Mouse (Mus musculus): ENCODE measurements around the gene Pigq. TPM values are rescaled to one million over a fixed set of nuclear protein-coding genes. Genes with fewer than 3 reads are reported as not detected.
A peak's percentile ranks its signal among the peaks of the same experiment; 100 is the strongest.

Pigq gene
- polyA plus RNA-seq, 1 experiment: 46.3 TPM

- no peaks in the 10 kb centered on the region for H3K27me3 ChIP-seq (ENCODE audit: control insufficient read depth, insufficient read depth, insufficient read length)
- H3K36me3 ChIP-seq (ENCODE audit: control insufficient read depth, insufficient read depth): peaks cover 21% of the 10 kb centered on the region
- no peak overlapping the region for H3K4me3 ChIP-seq
- no peaks in the 10 kb centered on the region for H3K79me2 ChIP-seq (ENCODE audit: control insufficient read depth, insufficient read depth)
- TF ChIP-seq MYOD1 (IDR thresholded peaks at IDR 0.05; ENCODE audit: control insufficient read depth in 1 of 3, insufficient read length in 2 of 3, low read depth in 2 of 3): no peak
- TF ChIP-seq TCF12 (IDR thresholded peaks at IDR 0.05; ENCODE audit: insufficient read depth, poor library complexity, severe bottlenecking): no peak
- no peak for TF ChIP-seq USF1 (IDR thresholded peaks at IDR 0.05; ENCODE audit: low read depth)
- TF ChIP-seq TCF3 (IDR thresholded peaks at IDR 0.05; ENCODE audit: insufficient read length, low read depth): no peak
- TF ChIP-seq REST (IDR thresholded peaks at IDR 0.05; ENCODE audit: insufficient read depth, insufficient read length): no peak
- H3K4me2 ChIP-seq (ENCODE audit: low read depth): no peak overlapping the region
- H3ac ChIP-seq (ENCODE audit: control insufficient read depth, insufficient read length): no peak overlapping the region
Observed at GRCm38 (mm10) chr17:25934526-25934925, 10.2 kb downstream of the Pigq start.

GRCm38 (mm10) chr17:25925348-25925747 is 19.4 kb downstream of the Pigq start:
- Histone ChIP-seq H3K4me3 (no peak overlapping the region), H3K79me2 (ENCODE audit: control insufficient read depth, insufficient read depth) (no peaks in the 10 kb centered on the region), H3K4me2 (ENCODE audit: low read depth) (no peak overlapping the region), H3K27me3 (ENCODE audit: control insufficient read depth, insufficient read depth, insufficient read length) (no peaks in the 10 kb centered on the region), H3ac (ENCODE audit: control insufficient read depth, insufficient read length) (no peak overlapping the region), H3K36me3 (ENCODE audit: control insufficient read depth, insufficient read depth) (peaks cover 11% of the 10 kb centered on the region)
- TF ChIP-seq POLR2AphosphoS2 (IDR thresholded peaks at IDR 0.05; ENCODE audit: insufficient read length, low read depth) (no peak), TCF12 (IDR thresholded peaks at IDR 0.05; ENCODE audit: insufficient read depth, poor library complexity, severe bottlenecking) (peak; percentile 55), MAX (IDR thresholded peaks at IDR 0.05; ENCODE audit: low read depth) (no peak), CEBPB (IDR thresholded peaks at IDR 0.05; ENCODE audit: insufficient read depth, poor library complexity, severe bottlenecking) (no peak), E2F4 (IDR thresholded peaks at IDR 0.05; ENCODE audit: insufficient read depth) (no peak), POLR2A (IDR thresholded peaks at IDR 0.05; ENCODE audit: insufficient read length, low read depth) (no peak), TCF3 (IDR thresholded peaks at IDR 0.05; ENCODE audit: insufficient read length, low read depth) (peak; percentile 71), SRF (IDR thresholded peaks at IDR 0.05; ENCODE audit: control insufficient read depth, insufficient read length, low read depth) (peak; percentile 17), MYOG (IDR thresholded peaks at IDR 0.05; ENCODE audit: control insufficient read depth in 1 of 3, insufficient read depth in 1 of 3, insufficient read length in 2 of 3, low read depth in 2 of 3) (peak; percentile 82 to 93 (median 84)), MYOD1 (IDR thresholded peaks at IDR 0.05; ENCODE audit: control insufficient read depth in 1 of 3, insufficient read length in 2 of 3, low read depth in 2 of 3) (peak; percentile 92 to 97 (median 94)), USF1 (IDR thresholded peaks at IDR 0.05; ENCODE audit: low read depth) (no peak), REST (IDR thresholded peaks at IDR 0.05; ENCODE audit: insufficient read depth, insufficient read length) (no peak)

- H3K79me2 ChIP-seq (ENCODE audit: control insufficient read depth, insufficient read depth): peaks cover 16% of the 10 kb centered on the region
- no peaks in the 10 kb centered on the region for H3K36me3 ChIP-seq (ENCODE audit: control insufficient read depth, insufficient read depth)
- H3K4me2 ChIP-seq (ENCODE audit: low read depth): no peak overlapping the region
- TF ChIP-seq TCF12 (IDR thresholded peaks at IDR 0.05; ENCODE audit: insufficient read depth, poor library complexity, severe bottlenecking): no peak
- no peak for TF ChIP-seq TCF3 (IDR thresholded peaks at IDR 0.05; ENCODE audit: insufficient read length, low read depth)
- TF ChIP-seq REST (IDR thresholded peaks at IDR 0.05; ENCODE audit: insufficient read depth, insufficient read length): no peak
- no peak for TF ChIP-seq USF1 (IDR thresholded peaks at IDR 0.05; ENCODE audit: low read depth)
- TF ChIP-seq SRF (IDR thresholded peaks at IDR 0.05; ENCODE audit: control insufficient read depth, insufficient read length, low read depth): no peak
- no peak for TF ChIP-seq MYOD1 (IDR thresholded peaks at IDR 0.05; ENCODE audit: control insufficient read depth in 1 of 3, insufficient read length in 2 of 3, low read depth in 2 of 3)
- no peak for TF ChIP-seq E2F4 (IDR thresholded peaks at IDR 0.05; ENCODE audit: insufficient read depth)
- no peak for TF ChIP-seq POLR2AphosphoS2 (IDR thresholded peaks at IDR 0.05; ENCODE audit: insufficient read length, low read depth)
- no peak for TF ChIP-seq MAX (IDR thresholded peaks at IDR 0.05; ENCODE audit: low read depth)
- no peak for TF ChIP-seq CEBPB (IDR thresholded peaks at IDR 0.05; ENCODE audit: insufficient read depth, poor library complexity, severe bottlenecking)
- TF ChIP-seq POLR2A (IDR thresholded peaks at IDR 0.05; ENCODE audit: insufficient read length, low read depth): no peak
- TF ChIP-seq MYOG (IDR thresholded peaks at IDR 0.05; ENCODE audit: control insufficient read depth in 1 of 3, insufficient read depth in 1 of 3, insufficient read length in 2 of 3, low read depth in 2 of 3): no peak
- H3ac ChIP-seq (ENCODE audit: control insufficient read depth, insufficient read length): no peak overlapping the region
- no peak overlapping the region for H3K4me3 ChIP-seq
- H3K27me3 ChIP-seq (ENCODE audit: control insufficient read depth, insufficient read depth, insufficient read length): no peaks in the 10 kb centered on the region
Observed at GRCm38 (mm10) chr17:25922120-25922519, 22.6 kb downstream of the Pigq start.

DNA sequence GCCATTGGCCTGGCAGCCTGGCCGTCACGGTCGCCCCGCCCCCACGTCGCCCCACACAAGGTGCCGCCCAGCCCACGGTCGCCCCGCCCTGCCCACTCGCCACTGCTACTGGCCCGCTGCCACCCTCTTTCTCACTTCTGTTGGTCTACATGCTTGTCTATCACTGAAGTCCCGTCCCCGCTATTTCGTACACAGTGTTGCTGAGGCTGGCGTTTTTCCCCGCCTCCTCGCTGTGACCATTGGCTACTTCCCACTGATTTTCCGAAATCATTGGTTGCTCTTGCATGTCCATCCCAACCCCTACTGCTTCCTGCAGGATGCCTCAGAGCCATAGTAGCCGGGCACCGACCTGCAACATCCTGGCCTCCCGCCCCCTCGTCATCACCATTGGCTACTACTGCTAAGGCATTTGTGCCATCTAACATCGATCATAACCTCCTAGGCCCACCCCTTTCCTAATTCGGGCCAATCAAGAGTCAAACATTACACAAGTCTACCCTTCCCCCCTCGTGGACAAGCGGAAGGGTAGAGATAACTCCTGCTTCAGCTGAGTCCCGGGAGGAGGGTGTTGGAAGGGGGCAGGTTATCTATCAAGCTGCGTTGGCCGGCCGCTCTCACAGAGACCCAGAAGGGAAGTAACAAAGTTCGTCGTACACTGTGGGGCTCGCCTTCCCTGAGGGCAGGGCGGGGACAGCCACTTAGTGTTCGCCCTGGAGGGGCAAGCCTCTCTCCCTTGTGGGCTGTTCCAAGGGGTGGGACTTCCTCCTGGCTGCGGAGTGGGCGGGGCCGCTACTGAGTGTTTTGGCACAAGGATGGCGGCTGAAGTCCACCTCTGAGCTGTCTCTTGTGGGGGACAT is 24.7 kb downstream of the Pigq start:
- Histone ChIP-seq H3K4me3 (peak overlapping the region; percentile 56), H3ac (ENCODE audit: control insufficient read depth, insufficient read length) (peak overlapping the region; percentile 32), H3K4me2 (ENCODE audit: low read depth) (peak overlapping the region; percentile 79), H3K27me3 (ENCODE audit: control insufficient read depth, insufficient read depth, insufficient read length) (no peaks in the 10 kb centered on the region), H3K79me2 (ENCODE audit: control insufficient read depth, insufficient read depth) (peaks cover 33% of the 10 kb centered on the region), H3K36me3 (ENCODE audit: control insufficient read depth, insufficient read depth) (no peaks in the 10 kb centered on the region)
- TF ChIP-seq MAX (IDR thresholded peaks at IDR 0.05; ENCODE audit: low read depth) (no peak), TCF3 (IDR thresholded peaks at IDR 0.05; ENCODE audit: insufficient read length, low read depth) (no peak), MYOD1 (IDR thresholded peaks at IDR 0.05; ENCODE audit: control insufficient read depth in 1 of 3, insufficient read length in 2 of 3, low read depth in 2 of 3) (no peak), POLR2A (IDR thresholded peaks at IDR 0.05; ENCODE audit: insufficient read length, low read depth) (peak; percentile 64), SRF (IDR thresholded peaks at IDR 0.05; ENCODE audit: control insufficient read depth, insufficient read length, low read depth) (peak; percentile 78), USF1 (IDR thresholded peaks at IDR 0.05; ENCODE audit: low read depth) (no peak), MYOG (IDR thresholded peaks at IDR 0.05; ENCODE audit: control insufficient read depth in 1 of 3, insufficient read depth in 1 of 3, insufficient read length in 2 of 3, low read depth in 2 of 3) (no peak), CEBPB (IDR thresholded peaks at IDR 0.05; ENCODE audit: insufficient read depth, poor library complexity, severe bottlenecking) (no peak), POLR2AphosphoS2 (IDR thresholded peaks at IDR 0.05; ENCODE audit: insufficient read length, low read depth) (peak; percentile 80), TCF12 (IDR thresholded peaks at IDR 0.05; ENCODE audit: insufficient read depth, poor library complexity, severe bottlenecking) (no peak), E2F4 (IDR thresholded peaks at IDR 0.05; ENCODE audit: insufficient read depth) (no peak), REST (IDR thresholded peaks at IDR 0.05; ENCODE audit: insufficient read depth, insufficient read length) (no peak)

Data from myocyte (in vitro differentiated cells).